Mouse (Mus musculus) heart, adult 2 months (tissue): Measurements from ENCODE around the gene Rrnad1.

Experiments
- CTCF ChIP-seq: fragments of 200-600 bp; IDR thresholded peaks from 2 replicates; pipeline ENCODE4 v1.8.1; 2022; ENCODE audit warnings: antibody characterized with exemption, mild to moderate bottlenecking, moderate library complexity
- POLR2A ChIP-seq: fragments of 200-500 bp; IDR thresholded peaks from 2 replicates; pipeline ENCODE4 v1.6.1; 2011; ENCODE audit warnings: mild to moderate bottlenecking, low read depth, low read length, control low read depth; ENCODE audit not compliant: insufficient read depth

GRCm38 (mm10) chr3:87958476-87958875 is 28.0 kb upstream of the Rrnad1 start:
- TF ChIP-seq CTCF (no peak), POLR2A (no peak)
